Mouse (Mus musculus) testis, adult 2 months (tissue): ENCODE data around the gene Dmrta2. TPM values are rescaled to one million over a fixed set of nuclear protein-coding genes. Genes with fewer than 3 reads are reported as not detected.

Source experiments
- H3K27ac ChIP-seq: fragments of 200-500 bp; 2 replicates; pipeline ENCODE4 v1.5.1; 2012; ENCODE audit warnings: low read depth, low read length; ENCODE audit not compliant: control insufficient read depth, insufficient read depth
- H3K27me3 ChIP-seq: fragments of 200-500 bp; 2 replicates; pipeline ENCODE4 v1.6.1; 2012; ENCODE audit warnings: mild to moderate bottlenecking, low read length, moderate library complexity; ENCODE audit not compliant: control insufficient read depth, insufficient read depth
- H3K36me3 ChIP-seq: fragments of 200-500 bp; 2 replicates; pipeline ENCODE4 v1.6.1; 2012; ENCODE audit warnings: mild to moderate bottlenecking, low read length; ENCODE audit not compliant: control insufficient read depth, insufficient read depth
- H3K4me1 ChIP-seq: fragments of 200-500 bp; 2 replicates; pipeline ENCODE4 v1.6.1; 2012; ENCODE audit warnings: low read length; ENCODE audit not compliant: control insufficient read depth, insufficient read depth
- H3K4me3 ChIP-seq: fragments of 200-500 bp; 2 replicates; pipeline ENCODE4 v1.5.1; 2012; ENCODE audit warnings: low read depth, mild to moderate bottlenecking, low read length, moderate library complexity, mixed read lengths; ENCODE audit not compliant: control insufficient read depth
- CTCF ChIP-seq: fragments of 200-500 bp; IDR thresholded peaks from 2 replicates; pipeline ENCODE4 v1.5.1; 2012; ENCODE audit warnings: low read depth, mild to moderate bottlenecking, inconsistent platforms, low read length, moderate library complexity; ENCODE audit not compliant: control insufficient read depth, insufficient read depth, insufficient replicate concordance
- POLR2A ChIP-seq: fragments of 200-500 bp; IDR thresholded peaks from 2 replicates; pipeline ENCODE4 v1.6.1; 2012; ENCODE audit warnings: low read depth, mild to moderate bottlenecking, inconsistent platforms, low read length, moderate library complexity; ENCODE audit not compliant: control insufficient read depth
- polyA plus RNA-seq: library from polyadenylated mRNA; depleted of rRNA; stranded (reverse); fragments of >200 nt; gene quantifications from 2 replicates; pipeline ENCODE4 v1.2.3, GENCODE M21; 2012

Dmrta2 gene
- polyA plus RNA-seq, 1 experiment, result 3.8 TPM

- Histone ChIP-seq H3K4me1 (no peaks in the 10 kb centered on the region), H3K27ac (no peak overlapping the region), H3K36me3 (no peaks in the 10 kb centered on the region), H3K27me3 (no peaks in the 10 kb centered on the region), H3K4me3 (no peak overlapping the region)
- TF ChIP-seq CTCF, result no peak
Observed at GRCm38 (mm10) chr4:109949307-109949706, 28.5 kb upstream of the Dmrta2 start.

DNA sequence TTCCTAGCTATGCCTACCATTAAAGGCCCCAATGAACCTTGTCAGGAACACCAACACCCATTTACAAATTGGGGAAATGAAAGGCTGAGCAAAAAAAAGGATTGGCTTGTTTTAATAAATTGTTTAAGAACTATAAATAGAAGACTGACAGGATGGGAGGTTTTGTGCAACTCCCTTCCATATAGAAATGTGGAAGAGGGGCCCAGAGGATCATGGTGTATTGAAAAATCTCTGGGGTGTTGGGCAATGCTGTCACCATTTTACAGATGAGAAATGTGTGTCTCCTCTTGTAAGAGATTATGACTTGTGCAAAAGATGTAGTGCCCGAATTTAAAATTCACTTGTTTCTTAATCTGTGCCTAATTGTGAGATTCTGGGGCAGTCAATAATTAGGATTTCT is 24.3 kb upstream of the Dmrta2 start:
- H3K27me3 ChIP-seq, result no peaks in the 10 kb centered on the region
- no peaks in the 10 kb centered on the region for H3K4me1 ChIP-seq
- TF ChIP-seq CTCF (no peak), POLR2A (no peak)
- no peak overlapping the region for H3K4me3 ChIP-seq
- H3K27ac ChIP-seq, result no peak overlapping the region
- no peaks in the 10 kb centered on the region for H3K36me3 ChIP-seq

GRCm38 (mm10) chr4:109960201-109960935 is 17.5 kb upstream of the Dmrta2 start:
- TF ChIP-seq CTCF (no peak), POLR2A (no peak)
- Histone ChIP-seq H3K27me3 (no peaks in the 10 kb centered on the region), H3K4me1 (no peaks in the 10 kb centered on the region), H3K4me3 (no peak overlapping the region), H3K36me3 (no peaks in the 10 kb centered on the region; the same call in 1 of the 2 replicates), H3K27ac (no peak overlapping the region)

- Histone ChIP-seq H3K4me1 (no peaks in the 10 kb centered on the region), H3K27me3 (no peaks in the 10 kb centered on the region), H3K27ac (no peak overlapping the region), H3K4me3 (no peak overlapping the region), H3K36me3 (no peaks in the 10 kb centered on the region; the same call in 1 of the 2 replicates)
- TF ChIP-seq CTCF, result no peak
- TF ChIP-seq POLR2A, result no peak
Observed at GRCm38 (mm10) chr4:109963570-109964279, 14.1 kb upstream of the Dmrta2 start.

DNA sequence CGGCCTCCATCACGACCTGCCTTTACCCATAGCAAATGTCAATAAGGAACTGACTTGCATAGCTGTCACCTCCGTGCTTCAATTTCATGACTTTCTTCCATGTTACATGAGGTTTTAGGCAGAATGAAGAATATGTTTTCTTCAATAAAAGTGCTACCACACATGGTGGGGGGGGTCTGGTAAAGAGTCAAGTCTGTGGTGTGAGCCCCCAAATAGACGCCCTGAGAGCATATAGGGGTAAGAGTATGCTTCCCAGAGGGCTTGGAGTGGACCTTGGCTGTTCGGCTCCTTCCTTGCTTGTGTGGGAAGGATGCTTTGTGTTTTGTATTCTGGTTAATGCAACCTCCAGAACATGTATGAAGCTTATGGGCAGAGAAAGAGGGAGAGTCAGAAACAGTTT is 8.3 kb upstream of the Dmrta2 start:
- TF ChIP-seq CTCF (no peak), POLR2A (no peak)
- no peaks in the 10 kb centered on the region for H3K27me3 ChIP-seq
- no peaks in the 10 kb centered on the region for H3K36me3 ChIP-seq

DNA sequence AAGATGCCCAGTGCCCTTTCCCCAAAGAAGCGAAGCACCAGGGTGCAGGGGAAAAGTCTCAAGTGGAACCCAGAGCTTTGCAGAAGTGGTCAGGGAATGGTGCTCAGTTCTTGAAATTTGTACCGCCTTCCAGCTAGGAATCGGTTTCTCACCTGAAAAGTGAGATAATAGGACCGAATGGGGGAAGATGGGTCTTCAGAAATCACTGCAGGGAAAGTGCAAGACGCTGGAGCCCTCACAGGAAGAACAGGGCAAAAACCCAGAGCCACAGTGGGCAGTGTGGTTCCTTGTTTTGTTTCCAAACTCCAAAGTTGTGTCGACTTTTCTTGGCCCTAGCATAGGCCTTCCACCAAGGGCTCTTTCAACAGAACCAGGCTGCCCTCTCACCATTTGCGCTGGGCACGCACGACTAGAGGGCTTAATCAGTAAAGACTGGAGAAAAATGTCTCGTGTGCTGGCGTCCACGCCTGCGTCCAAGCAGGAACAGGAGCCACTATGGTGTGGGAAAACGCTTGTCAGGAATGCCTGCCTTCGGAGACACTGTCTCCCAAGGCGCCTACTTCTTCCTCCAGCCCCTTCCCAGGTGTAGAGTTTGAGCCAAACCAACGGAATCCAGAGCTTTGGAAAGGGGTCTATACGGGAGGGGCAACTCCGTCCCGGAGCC is 3.7 kb upstream of the Dmrta2 start:
- TF ChIP-seq POLR2A (no peak), CTCF (no peak)
- Histone ChIP-seq H3K4me1 (peaks cover 35% of the 10 kb centered on the region), H3K4me3 (no peak overlapping the region; the same call in 1 of the 2 replicates), H3K27me3 (no peaks in the 10 kb centered on the region; the same call in 1 of the 2 replicates), H3K27ac (no peak overlapping the region), H3K36me3 (no peaks in the 10 kb centered on the region)

More for the DNA sequence above, 8.3 kb upstream of the Dmrta2 start:
- H3K27ac ChIP-seq, result no peak overlapping the region
- peaks cover 3% of the 10 kb centered on the region for H3K4me1 ChIP-seq
- no peak overlapping the region for H3K4me3 ChIP-seq
